Mouse (Mus musculus): ENCODE results near the gene H2-Q6.
"Not testable (repeated sequence)": the region's sequence is repeated elsewhere in the genome, so short reads cannot be mapped to it uniquely, and the experiment has no call there.

Gene H2-Q6

GRCm38 (mm10) chr17:35435577-35435976 lies 10.9 kb downstream of the H2-Q6 start:
- peak; percentile 82 for DNase-seq

GRCm38 (mm10) chr17:35437386-35437936 lies 12.8 kb downstream of the H2-Q6 start:
- peak; percentile 82 for DNase-seq

DNA sequence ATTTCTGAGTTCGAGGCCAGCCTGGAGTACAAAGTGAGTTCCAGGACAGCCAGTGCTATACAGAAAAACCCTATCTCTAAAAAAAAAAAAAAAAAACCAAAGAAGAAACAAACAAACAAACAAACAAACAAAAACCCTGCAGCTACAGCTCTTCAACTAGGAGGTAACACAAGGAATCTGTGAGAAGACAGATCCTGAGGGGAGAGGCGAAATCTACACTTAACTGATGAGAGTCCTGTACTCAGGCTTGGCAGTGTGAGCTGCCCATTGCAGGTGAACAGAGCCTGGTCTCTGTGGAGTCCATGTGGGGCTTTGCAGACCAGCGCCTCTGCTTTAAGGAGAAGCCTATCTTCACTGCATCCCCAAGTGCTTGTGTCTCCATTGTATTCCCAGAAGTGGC lies 13.7 kb downstream of the H2-Q6 start:
- not testable (repeated sequence) for DNase-seq

DNA sequence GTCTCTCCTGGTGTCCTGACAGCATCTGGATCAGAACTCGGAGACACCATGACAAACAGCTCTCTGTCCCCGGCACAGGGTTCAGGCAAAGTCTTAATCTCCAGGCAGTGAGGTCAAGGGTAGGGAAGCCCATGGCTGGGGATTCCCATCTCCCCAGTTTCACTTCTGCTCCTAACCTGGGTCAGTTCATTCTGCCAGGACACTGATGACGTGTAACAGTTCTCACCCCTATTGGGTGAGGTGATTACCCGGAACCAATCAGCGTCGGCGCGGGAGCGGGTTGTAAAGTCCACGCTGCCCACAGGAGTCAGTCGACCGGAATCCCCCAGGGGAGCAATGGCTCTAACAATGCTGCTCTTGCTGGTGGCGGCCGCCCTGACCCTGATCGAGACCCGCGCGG lies 14.2 kb downstream of the H2-Q6 start, which contains the start of gene H2-Q7:
Gene H2-Q7 (plus strand): TSS at position 271 of the 400 bp plus-strand sequence.
- peak; percentile 99 for DNase-seq

DNA sequence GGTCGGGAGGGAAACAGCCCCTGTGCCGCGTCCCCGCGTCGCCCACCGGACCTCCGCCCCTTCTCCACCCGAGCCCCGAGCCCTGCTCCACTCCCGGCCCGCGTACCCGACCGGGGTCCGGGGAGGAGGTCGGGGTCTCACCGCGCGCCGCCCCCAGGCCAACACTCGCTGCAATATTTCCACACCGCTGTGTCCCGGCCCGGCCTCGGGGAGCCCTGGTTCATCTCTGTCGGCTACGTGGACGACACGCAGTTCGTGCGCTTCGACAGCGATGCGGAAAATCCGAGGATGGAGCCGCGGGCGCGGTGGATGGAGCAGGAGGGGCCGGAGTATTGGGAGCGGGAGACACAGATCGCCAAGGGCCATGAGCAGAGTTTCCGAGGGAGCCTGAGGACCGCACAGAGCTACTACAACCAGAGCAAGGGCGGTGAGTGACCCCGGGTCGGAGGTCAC lies 14.7 kb downstream of the H2-Q6 start:
- DNase-seq, result not testable (repeated sequence)

DNA sequence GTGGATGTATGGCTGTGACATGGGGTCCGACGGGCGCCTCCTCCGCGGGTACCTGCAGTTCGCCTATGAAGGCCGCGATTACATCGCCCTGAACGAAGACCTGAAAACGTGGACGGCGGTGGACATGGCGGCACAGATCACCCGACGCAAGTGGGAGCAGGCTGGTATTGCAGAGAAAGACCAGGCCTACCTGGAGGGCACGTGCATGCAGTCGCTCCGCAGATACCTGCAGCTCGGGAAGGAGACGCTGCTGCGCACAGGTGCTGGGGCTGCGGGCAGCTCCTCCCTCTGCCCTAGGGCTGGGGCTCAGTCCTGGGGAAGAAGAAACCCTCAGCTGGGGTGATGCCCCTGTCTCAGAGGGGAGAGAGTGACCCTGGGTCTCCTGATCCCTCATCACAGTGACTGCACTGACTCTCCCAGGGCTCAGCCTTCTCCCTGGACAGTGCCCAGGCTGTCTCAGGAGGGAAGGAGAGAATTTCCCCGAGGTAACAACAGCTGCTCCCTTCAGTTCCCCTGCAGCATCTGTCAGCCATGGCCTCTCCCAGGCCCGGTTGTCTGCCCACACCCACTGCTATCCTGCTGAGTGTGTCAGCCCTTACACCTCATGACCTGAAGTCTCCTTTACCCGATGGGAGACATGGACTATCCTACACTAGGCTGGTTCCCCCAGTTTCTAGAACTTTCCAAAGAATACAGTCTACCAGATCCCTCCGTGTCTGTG lies 15.4 kb downstream of the H2-Q6 start:
- DNase-seq, result peak; percentile 91

- peak; percentile 81 for DNase-seq
Observed at GRCm38 (mm10) chr17:35442376-35442775, 17.7 kb downstream of the H2-Q6 start.

DNA sequence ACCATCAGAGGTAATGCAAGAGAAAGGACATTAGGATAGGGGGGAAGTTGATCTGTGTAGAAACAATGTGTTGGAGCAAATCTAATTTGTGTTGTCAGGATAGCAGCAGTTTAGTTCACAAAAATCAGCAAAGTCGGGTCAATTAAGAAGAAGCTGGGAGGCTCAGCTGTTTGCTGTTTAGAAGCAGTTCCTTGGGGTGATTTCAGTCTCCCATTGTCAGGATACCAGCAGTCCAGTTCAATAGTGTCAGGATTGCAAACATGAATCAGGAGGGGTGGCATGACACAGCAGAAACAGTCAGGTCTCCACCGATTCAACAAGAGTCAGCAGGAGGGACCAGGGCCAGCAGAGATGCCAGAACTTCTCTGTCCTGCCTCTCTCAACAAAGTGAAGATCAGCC lies 19.9 kb downstream of the H2-Q6 start:
- DNase-seq, result peak; percentile 65

DNA sequence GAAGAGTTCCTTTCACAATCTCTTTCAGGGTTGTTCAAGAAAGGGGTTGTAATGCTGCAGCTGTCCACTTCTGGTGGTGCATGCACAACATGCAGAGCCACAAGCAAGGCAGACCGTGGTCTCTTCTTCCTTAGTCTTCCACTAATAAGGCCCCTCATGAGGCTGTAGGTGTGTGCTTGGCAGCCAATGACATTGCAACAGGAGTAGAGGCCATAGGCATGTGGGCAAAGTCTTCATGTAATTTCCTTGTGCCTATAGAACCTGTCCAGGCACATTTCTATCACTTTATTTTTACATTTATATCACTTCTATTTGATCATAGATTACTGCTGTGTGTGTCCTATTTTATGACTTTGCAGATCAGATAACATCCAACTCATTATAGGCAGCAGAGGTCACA lies 33.6 kb downstream of the H2-Q6 start:
- DNase-seq, result not testable (repeated sequence)

DNA sequence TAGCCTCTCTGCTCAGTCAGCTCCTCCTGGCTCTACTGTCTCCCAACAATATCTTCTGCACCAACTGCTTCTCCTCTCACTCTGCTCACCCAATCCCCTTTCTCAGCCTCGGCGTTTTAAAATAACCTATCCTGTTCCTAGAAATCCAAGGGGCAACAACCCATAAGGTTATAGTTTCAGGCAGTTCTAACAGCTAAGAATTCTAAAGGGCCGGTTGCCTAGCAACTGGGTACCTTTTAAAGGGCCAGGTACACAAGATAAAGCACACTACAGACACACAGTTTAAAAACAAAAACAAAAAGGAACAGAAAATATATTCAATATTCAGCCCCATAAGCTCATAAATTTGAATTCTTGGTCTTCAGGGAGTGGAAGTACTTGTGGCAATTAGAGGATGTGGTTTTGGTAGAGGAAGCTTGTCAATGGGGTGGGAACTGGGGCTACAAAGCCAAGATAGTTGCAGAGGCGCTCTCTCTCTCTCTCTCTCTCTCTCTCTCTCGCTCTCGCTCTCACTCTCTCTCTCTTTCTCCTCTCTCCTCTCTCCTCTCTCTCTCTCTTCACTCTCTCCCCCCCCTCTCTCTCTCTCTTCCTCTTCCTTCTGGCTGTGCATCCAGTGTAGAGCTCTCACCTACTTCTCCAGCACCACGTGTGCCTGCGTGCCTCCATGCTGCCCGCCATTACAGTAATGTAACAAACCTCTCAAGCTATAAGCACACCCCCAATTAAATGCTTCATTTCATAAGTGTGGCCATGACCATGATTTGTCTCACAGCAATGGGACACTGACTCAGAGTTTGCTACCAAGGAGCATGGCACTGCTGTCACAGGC lies 36.1 kb downstream of the H2-Q6 start:
- DNase-seq, result not testable (repeated sequence)

DNA sequence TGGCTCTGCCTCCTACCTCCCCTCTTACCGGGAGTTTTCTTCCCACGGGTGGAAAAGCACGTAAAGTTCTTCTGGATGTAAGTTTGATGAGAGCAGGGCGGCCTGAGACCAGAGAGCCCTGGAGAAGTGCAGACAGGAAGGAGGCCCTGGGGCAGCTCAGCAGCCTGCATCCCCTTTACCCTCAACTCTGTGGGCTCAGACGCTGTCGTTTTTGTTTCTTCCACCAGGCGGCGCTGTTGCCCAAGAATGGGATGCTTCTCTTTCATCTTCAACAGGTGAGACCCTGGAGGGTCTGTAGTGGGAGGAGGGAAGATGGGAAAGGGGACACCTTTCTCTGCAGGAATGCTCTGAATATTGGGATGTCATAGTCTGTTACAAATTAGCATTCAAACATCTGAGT lies 41.0 kb downstream of the H2-Q6 start:
- DNase-seq, result peak; percentile 73

- peak; percentile 64 for DNase-seq
Observed at GRCm38 (mm10) chr17:35468936-35469335, 44.3 kb downstream of the H2-Q6 start.

DNA sequence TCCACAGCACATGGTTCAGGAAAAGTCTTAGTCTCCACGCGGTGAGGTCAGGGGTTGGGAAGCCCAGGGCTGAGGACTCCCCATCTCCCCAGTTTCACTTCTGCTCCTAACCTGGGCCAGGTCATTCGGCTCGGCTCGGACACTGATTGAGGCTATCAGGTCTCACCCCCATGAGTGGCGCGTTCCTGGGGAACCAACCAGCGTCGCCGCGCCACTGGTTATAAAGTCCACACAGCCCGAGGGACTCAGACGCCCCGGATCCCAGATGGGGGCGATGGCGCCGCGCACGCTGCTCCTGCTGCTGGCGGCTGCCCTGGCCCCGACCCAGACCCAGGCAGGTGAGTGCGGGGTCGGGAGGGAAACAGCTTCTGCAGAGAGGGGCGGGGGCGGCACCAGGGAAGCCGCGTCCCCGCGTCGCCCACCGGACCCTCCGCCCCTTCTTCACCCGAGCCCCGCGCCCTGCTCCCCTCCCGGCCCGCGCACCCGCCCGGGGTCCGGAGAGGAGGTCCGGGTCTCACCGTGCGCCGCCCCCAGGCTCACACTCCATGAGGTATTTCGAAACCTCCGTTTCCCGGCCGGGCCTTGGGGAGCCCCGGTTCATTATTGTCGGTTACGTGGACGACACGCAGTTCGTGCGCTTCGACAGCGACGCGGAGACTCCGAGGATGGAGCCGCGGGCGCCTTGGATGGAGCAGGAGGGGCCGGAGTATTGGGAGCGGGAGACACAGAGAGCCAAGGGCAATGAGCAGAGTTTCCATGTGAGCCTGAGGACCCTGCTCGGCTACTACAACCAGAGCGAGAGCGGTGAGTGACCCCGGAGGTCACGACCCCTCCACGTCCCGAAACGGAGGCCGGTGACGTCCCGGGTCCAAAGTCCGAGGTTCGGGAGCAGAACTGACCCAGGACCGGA lies 45.4 kb downstream of the H2-Q6 start, which contains the start of gene H2-Q10:
Gene H2-Q10 (plus strand): TSS at position 248 of the 910 bp plus-strand sequence.
- peak; percentile 87 for DNase-seq
